Mouse (Mus musculus): ENCODE data around the gene Daam1.

The Daam1 gene

GRCm38 (mm10) chr12:71941290-71941689 lies 110.4 kb downstream of the Daam1 start:
- no peak for DNase-seq

- no peak for DNase-seq
Observed at GRCm38 (mm10) chr12:71943112-71943511, 112.2 kb downstream of the Daam1 start.

- DNase-seq, result no peak
Observed at GRCm38 (mm10) chr12:71943646-71944045, 112.8 kb downstream of the Daam1 start.

GRCm38 (mm10) chr12:71945844-71946243 lies 115.0 kb downstream of the Daam1 start:
- DNase-seq, result no peak

GRCm38 (mm10) chr12:71946448-71946847 lies 115.6 kb downstream of the Daam1 start:
- no peak for DNase-seq

GRCm38 (mm10) chr12:71948972-71949371 lies 118.1 kb downstream of the Daam1 start:
- DNase-seq, result no peak

GRCm38 (mm10) chr12:71949606-71950005 lies 118.7 kb downstream of the Daam1 start:
- DNase-seq, result no peak

GRCm38 (mm10) chr12:71950095-71950877 lies 119.4 kb downstream of the Daam1 start:
- DNase-seq, result no peak

- peak; percentile 89 for DNase-seq
Observed at GRCm38 (mm10) chr12:71954180-71954935, 123.5 kb downstream of the Daam1 start.

GRCm38 (mm10) chr12:71956980-71957379 lies 126.1 kb downstream of the Daam1 start:
- peak; percentile 52 for DNase-seq

GRCm38 (mm10) chr12:71957496-71957895 lies 126.6 kb downstream of the Daam1 start:
- DNase-seq, result no peak

- DNase-seq, result no peak
Observed at GRCm38 (mm10) chr12:71959351-71959991, 128.6 kb downstream of the Daam1 start.

GRCm38 (mm10) chr12:71961671-71962070 lies 130.8 kb downstream of the Daam1 start:
- no peak for DNase-seq

- DNase-seq, result no peak
Observed at GRCm38 (mm10) chr12:71962616-71963015, 131.7 kb downstream of the Daam1 start.

- DNase-seq, result no peak
Observed at GRCm38 (mm10) chr12:71968592-71968991, 137.7 kb downstream of the Daam1 start.

- DNase-seq, result no peak
Observed at GRCm38 (mm10) chr12:71969022-71969421, 138.1 kb downstream of the Daam1 start.

GRCm38 (mm10) chr12:71969439-71969838 lies 138.6 kb downstream of the Daam1 start:
- no peak for DNase-seq

- no peak for DNase-seq
Observed at GRCm38 (mm10) chr12:71969941-71970629, 139.2 kb downstream of the Daam1 start.

- DNase-seq, result no peak
Observed at GRCm38 (mm10) chr12:71970791-71971654, 140.1 kb downstream of the Daam1 start.

- DNase-seq, result no peak
Observed at GRCm38 (mm10) chr12:71972126-71972525, 141.2 kb downstream of the Daam1 start.

- DNase-seq, result no peak
Observed at GRCm38 (mm10) chr12:71972619-71973266, 141.9 kb downstream of the Daam1 start.
